Mouse (Mus musculus) cerebral cortex, adult 2 months (tissue): ENCODE measurements around the gene Gm16430.

Experiments
- WGBS: fragments of 180-500 bp; shearing (Covaris S2); methylation state at CpG from one replicate; pipeline ENCODE4 v1.1.7; 2018; 5-methylcytosine and 5-hydroxymethylcytosine counted together

Gene Gm16430

GRCm38 (mm10) chrX:54621911-54622310 lies at the start of gene Gm16430:
Gm16430 (plus strand) TSS chrX:54622211.
- WGBS = no CpG with 5 or more reads among the region's 7 CpGs
